Mouse (Mus musculus): Measurements from ENCODE around the gene Siva1.
A peak's percentile ranks its signal among the peaks of the same experiment; 100 is the strongest.

The Siva1 gene

DNA sequence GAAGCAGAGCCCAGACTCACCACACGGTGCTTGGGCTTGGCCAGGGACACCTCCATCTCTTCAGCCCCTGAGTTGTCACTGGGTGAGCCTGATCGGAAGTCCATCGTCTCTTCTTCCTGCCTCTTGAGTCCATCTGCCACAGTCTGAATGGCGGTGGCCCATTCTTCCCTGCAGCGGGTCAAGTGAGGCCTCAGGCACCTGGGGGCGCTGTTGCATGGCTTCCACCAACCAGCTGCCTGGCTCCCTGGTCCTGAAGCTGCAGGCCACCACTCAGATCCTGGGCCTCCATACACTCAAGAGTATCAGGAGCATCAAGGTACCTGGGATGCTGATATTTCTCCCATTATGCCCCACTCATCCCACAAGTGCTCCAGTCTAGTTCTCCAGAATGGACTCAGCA is 14.6 kb downstream of the Siva1 start:
- no peak for DNase-seq (ENCODE audit: low read depth)

DNA sequence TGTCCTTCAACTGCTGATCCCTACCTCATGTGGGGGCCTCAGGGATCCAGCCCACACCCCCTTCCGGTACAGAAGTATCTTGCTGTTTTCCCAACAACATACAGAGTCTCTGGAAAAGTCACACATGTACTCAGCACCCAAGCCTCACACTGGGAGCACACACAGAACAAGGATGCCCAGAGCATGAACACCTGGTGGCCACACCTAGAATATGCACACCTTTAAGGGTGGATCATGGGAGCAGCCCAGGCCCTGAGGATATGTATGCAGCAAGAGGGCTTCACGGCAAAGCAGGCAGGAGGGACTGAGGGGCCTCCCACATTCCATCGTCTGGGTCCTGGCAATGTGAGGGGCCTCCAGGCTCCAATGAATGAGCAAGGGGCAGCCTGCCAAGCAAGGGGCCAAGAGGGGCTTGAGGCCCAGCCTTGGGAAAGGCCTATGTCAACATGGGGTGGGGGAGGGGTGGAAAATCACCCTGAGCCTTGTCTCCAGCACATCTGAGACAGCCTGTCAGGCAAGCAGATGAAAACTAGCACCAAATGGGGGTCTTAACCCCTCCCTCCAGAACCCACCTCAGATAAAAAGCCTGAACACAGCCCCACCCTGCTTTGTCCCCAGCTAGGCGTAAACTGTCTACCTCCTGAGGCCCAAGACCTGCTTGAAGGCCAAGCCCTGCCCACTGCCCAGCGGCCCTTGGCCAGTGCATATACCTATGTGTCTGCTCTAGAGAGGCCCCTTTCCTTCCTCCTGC is 16.3 kb downstream of the Siva1 start:
- DNase-seq (ENCODE audit: low read depth), result no peak

DNA sequence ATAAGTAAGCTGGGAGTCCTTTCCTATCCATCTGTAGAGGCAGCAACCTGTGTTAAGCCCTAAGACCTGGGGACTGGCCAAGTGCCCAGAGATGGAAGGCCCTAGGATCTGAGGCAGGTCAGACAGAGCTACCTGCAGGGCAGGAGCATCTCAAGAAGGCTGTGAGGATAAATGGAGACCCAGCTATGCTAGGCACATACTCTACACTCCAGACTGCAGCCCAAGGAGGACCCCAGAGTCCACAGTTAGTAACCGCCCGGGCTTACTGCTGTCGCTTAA is 16.8 kb downstream of the Siva1 start:
- DNase-seq (ENCODE audit: low read depth), result no peak

DNA sequence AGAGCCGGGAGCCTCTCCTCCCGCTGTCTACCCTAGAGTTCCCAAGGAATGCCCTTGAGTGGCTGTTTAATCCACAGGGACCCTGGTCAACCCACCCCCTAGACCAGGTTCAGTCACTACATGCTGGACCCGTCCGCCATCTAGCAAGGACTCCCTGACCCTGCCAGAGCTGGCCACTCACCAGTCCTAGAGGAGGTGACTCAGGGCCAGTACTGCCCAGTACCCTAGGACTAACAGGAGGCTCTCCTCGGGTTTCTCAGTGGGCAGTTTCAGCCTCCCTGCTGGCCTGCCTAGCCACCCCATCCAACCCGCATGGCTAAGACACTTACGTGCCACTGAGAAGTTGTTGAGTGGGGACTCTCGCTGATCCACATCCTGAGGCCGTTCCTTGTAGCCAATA is 17.4 kb downstream of the Siva1 start:
- no peak for DNase-seq (ENCODE audit: low read depth)

DNA sequence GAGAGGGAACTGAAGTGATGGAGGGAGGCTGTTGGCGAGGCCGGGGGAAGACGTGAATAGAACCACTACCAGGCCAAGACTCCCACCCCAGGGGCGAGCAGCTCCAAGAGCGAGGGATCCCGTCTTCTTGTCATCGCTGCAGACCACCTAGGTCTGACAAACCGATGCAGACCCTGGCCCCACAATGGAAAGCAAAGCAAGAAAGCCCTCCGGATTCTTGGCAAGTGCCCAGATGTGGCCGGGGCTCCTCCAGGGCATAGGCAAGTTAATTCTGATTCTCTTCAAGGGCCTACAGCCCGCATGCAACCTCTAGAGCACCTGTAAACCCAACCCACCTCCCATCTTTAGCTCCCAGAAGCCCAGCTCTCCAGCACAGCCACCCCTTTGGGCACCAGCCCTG is 18.8 kb downstream of the Siva1 start:
- no peak for DNase-seq (ENCODE audit: low read depth)

DNA sequence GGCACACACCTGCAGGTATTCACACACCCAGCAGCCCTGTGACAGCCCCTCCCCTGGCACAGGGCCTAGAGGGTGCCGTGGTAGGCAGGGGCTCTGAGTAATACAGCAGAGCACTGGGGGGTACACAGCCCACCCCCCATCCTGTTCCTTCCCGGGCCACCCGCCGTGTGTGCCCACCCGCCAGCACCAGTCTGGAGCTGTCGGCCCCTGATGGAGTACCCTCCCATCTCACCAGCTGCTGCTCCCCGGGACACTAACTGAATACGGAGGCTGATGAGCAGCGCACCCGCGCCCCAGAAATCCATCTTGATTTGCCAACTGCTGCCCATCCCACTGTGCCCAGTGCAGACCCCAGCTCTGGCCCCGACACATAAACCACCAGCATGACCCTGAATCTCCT is 19.2 kb downstream of the Siva1 start:
- no peak for DNase-seq (ENCODE audit: low read depth)

DNA sequence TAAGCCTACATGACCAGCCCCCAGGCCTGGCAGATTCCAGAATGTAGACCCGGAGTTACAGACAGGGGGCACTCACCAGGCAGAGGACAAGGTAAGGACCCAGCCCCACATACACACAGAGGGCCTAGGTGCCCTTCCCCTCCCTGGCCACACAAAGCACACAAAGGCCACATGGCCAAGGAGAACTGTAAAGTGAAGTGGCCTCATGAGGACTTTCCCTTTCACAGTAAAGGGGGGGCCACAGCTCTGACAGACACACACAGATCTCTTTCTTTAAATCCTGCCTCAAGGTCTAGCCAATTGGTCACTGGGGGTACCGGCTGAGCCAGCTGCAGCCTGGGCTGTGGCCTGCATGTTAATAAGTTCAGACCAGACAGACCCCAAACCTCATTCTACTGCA is 19.6 kb downstream of the Siva1 start:
- no peak for DNase-seq (ENCODE audit: low read depth)

DNA sequence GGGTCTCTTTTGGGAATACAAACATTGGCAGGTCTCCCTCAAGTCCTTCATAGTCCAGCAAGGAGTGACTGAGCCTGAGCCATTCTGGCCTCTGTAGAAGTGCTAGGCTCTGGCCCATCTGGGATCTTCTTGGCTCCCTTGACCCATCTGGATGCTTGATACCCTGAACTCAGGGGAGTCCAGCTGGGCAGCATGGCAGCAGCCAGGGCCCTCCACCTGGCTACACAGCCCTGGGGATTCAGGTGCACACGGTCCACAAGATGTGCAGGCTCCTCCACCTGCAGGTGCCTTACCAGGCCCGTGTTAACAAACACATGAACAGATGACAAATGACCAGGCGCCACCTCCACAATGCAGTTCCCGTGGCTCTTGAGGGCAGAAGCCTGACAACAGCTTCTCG is 20.2 kb downstream of the Siva1 start:
- DNase-seq (ENCODE audit: low read depth), result no peak

DNA sequence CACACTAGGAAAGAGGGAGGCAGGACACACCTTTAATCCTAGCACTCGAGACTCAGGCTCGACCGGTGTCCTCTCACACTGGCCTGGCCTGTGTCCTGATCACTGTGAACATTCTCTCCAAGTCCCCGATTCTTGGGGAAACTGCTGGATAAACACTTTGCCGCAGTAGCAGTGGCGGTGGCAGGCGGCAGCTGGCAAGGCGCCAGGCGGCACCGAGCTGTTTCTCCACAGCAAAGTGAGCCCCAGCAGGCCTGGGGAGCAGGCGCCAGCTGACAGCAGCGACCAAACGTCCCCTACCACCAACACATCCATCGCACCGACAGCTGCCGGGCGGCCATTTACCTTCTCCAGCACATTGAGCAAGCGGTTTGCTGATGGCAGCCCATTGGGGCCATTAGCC is 21.0 kb downstream of the Siva1 start:
- DNase-seq (ENCODE audit: low read depth), result no peak

DNA sequence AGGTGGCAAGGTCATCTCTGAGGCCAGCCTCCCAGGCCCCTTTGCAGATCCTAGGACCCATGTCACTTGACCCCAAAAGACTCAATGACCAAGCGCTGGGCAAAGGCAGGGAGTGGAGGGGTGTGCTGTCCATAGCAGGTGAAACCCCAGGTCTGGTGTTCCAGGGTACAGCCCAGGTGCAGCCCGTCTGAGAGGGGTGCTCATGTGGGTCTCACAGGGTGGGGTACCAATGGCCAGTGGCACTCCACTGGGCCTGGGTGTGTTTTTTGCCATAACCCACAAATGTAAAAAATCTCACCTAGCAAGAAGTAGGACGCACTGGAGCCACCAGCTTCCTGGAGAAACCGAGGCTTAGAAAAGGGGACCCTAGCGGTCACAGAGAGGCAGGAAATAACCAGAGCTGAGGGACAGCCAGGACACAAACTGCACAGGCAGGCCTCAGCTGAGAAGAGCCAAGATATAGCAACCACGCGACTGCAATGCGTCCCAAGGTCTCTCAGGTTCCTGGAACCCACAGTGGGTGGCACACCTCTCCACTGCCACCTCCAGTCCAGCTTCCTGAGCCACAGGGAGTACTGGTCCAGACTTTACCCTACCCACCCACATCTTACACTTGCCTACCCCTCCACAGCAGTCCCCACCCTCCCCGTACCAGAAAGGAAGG is 21.5 kb downstream of the Siva1 start:
- no peak for DNase-seq (ENCODE audit: low read depth)

DNA sequence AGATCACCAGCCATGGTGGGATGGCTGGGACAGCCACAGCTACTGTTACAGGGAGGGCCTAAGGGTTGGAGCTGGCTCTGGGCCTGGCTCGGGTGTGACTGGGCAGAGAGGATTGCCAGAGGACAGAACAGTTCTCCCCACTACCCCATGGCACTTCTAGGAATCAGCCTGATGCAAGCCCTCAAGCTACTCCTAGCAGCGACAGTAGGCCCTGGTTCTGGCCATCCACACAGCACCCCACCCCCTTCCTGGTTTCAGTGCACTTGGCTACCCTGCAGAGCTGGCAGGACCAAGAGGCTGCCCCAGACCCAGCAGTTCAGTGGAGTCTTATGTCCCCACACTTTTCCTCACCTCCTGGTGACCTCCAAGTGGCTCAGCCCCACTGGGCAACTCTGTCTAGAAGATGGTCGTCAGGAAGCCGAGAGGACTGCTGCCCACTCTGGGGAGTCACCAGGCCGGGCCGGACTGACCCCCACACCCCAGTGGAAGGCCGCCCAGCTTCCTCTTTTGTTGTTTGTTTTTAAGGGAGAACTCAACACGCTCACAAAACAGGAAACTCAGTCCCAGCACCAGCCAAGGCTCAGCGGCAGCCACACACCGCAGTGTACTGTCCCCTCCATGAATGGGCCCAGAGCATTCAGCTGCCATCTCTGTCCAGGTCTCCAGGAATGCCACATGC is 23.3 kb downstream of the Siva1 start:
- DNase-seq (ENCODE audit: low read depth), result no peak

DNA sequence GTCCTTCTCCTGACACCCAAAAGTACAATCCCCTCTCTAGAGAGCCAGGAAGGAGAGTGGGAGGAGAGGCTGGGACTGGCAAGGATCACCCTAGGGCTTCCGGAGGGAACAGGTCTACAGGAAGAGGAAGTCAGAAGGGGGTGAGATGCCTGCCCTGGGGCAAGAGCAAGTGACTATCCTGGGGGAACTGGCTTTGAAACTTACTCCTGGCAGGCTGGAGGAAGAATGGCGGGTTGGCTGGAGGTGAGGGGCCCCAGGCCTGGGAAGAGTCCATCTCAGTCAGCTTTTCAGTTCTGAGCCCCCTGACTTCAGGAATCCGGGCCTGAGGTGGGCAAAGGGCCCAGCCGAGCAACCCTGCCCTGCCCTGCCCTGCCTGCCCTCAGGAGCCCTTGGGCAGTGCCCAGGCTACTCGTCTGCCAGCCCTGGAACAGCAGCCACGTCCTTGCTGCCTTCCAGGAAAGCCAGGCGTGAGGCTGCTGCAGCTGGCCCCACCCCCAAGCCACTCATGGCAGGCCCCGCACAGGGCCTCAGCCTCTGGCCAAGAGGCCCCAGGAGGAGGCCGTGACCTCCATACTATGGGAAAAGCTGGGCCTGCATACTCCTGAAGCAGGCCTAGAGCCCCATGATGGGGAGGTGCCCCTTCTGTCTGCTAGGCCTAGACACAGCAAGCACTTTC is 26.4 kb downstream of the Siva1 start:
- no peak for DNase-seq (ENCODE audit: low read depth)

DNA sequence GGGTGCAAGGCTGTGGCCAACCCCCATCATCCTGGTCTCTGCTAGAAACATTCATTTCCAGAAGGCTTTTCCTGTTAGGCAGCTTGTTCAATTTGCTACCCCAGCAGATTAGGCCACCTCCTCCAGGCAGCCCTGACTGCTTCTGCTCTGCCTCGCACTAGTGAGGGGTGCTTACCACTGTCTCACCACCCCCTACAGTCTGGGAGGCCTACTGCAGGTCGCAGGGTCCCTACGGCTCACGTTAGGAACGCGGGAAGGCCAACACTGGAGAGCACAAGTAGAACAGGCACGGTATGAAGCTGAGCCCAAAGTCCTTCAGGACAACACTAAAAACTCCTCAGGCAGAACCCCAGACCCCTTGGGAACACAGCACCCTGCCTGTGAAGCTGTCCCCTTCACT is 27.4 kb downstream of the Siva1 start:
- no peak for DNase-seq (ENCODE audit: low read depth)

DNA sequence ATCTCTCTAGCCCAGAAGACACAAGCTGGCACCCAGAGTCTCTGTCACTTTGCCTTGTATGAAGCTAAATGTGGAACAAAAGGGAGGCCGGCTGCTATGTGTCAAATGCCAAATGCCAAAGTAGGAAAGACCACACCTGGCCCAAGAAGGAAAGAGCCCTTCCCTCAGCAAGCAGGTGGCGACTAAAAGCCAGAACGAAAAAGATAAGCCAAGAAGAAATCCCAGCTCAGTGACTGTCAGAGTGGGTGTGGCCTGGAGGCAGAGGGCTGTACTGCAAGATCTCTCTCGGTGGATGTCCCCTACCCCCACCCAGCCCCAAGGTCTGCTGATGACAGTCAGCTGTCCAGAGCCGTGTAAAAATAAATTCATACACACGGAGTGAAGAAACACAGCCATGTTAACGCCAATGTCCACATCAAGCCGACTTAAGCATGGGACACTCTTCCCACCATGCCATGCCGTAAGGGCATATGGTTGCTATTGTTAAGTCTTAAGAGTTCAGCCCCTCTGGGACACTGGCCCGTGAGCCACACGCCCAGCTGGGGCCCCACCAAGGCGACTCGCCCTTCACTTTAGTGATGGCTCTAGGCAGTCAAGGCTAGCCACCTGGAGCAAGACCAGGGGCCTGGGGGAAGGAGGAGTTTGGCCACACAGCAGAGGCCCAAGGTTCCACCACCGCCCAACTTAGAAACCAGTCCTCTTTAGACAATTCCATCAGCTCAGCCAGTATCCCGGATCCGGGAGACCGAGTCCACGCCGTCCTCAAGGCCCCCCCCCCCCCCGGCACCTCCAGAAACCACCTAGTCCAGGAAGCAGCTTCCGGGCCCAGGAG is 28.5 kb downstream of the Siva1 start:
- no peak for DNase-seq (ENCODE audit: low read depth)

DNA sequence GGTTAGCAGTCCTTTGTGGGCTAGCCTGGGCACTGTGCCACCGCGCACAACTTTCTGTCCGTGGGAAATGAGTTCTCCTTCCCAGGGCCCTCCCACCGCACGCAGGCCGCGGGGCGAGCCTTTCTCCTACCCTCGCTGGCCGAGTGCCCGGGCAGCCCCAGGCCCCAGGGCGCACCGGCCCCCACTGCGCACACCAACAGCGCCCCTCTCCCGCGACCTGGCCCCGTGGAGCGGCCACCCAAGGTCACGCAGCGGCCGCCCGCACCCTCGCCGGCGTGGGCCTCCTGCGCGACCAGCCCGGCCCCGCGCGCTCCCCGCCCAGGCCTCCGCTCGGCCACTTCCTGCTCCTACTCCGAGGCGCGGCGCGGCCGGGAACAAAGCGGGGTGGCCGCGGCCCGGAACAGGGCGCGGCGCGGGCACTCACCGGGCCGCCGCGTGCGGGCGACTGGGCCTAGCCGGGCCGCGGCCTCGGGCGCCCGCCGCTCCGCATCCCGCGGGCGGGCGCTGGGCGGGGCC is 29.2 kb downstream of the Siva1 start:
- DNase-seq (ENCODE audit: low read depth), result no peak

DNA sequence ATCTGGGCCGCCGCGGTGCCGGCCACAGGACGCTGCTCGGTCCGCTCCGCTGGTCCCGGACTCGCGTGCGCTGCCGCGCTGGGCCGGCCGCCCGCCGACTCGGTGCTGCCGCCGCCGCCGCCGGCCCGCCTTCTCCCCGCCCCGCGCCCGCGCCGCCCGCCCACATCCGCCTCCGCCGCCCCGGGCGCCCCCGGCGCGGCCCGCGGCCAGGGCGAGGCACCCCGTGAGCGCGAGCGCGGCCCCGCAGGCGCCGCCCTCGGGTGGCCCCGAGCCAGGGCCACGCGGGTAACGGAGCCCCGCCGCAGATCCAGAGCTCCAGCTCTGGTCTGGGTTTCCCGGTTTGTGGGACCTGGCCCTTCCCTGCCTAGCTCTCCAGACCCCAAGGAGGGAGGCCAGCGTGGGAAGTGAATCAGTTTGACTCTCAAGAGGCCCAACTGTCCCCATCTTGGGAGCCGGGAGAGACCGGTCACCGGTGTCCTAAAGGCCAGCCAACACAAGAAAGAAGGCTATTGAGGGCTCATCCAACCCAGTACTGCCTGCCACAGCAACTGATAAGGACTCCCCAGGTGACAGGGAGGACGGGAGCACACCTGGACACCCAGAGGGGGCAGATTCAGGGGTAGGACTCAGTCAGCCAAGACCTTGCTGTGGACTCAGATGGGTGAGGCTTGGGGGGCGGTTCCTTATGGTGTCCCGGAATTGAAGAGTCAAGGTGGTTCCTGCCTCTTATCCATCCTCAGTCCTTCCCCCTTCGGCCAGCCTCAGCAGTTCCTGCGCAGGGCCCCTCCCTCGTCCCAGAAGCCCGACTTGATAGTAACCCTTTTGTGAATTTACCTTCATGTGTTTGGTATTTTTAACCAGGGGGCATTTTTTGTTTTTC is 29.9 kb downstream of the Siva1 start, which contains the start of gene Akt1:
Akt1 (minus strand) TSS at position 753 of the 880 bp plus-strand sequence.
- DNase-seq (ENCODE audit: low read depth), result peak; percentile 56

DNA sequence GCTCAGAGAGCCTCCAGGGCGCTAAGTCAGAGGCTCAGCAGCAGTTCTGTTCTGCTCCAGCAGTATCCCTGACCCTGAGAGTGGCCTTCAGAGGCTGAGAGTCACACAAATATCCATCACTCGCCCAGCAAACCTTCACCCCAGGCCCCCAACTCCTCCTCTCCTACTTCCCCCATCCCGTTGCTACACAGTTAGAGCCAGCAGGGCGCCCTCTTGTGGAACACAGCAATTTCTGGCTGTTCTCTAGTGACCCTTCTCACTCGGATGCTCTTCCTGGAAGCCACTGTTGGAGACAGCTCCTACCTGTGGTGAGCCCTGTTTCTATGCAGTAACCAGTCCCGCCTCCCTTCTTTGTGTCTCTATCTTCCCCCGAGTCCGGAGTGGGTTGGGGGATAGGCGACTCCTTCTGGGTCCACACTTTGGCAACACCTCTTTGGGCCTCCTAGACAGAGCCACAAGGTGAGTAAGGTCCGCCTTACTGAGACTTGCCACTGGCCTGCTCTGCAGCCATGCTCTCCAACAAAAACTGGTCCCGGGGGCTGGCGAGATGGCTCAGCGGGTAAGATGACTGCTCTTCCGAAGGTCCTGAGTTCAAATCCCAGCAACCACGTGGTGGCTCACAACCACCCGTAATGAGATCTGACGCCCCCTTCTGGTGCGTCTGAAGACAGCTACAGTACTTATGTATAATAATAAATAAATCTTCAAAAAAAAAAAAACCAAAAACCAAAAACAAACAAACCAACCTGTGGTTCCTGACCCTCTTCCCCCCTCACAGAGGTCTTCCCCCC is 31.0 kb downstream of the Siva1 start:
- peak; percentile 94 for DNase-seq (ENCODE audit: low read depth)

DNA sequence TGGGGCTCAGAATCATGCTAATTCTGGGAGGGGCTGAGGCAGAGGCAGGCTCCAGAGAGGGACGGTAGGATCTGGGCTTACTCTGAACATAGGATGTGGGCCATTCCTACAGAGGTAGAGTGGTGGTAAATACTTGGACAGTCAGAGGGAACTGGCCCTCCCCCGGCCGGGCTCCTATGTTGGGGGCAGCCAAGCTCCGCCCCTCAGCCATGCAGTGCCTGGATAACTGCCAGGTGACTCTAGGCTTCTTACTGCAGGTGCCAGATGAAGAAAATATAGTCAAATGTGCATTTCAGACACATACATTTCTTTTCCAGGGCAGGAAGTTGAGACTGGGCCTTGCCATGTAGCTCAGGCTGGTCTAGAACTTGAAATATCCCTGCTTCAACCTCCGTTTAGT is 32.6 kb downstream of the Siva1 start:
- no peak for DNase-seq (ENCODE audit: low read depth)

DNA sequence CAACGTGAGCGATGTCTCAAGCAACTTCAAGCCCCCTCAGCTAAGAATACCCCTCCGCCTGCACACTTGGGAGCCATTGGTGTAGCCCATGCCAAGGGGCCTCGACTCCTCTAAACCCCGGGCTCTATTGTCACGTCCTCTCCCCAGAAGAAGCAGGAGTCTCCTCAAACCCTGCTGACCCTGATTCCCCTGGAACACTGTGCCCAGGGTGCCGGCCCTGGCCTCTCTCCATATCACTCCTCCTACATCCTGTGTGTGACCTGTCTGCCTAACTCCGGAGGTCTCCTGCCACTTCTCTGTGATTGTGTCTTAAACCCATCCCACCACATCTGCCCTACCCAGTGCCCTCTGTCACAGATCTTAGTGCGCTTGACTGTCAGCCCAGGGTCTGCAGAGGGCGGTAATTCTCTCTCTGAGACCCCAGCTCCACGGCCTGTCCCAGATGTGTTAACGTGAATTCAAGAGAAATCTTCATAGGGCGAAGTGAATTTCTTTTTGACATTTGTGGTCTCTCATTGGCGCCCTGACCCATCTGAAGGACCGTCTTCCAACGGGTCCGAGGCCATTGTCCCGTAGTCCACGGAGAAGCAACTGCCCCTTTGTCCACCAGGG is 33.6 kb downstream of the Siva1 start:
- DNase-seq (ENCODE audit: low read depth), result no peak
